Mouse (Mus musculus) hindbrain, embryonic 16.5 days (tissue): ENCODE data around the gene Gm10377. TPM values are rescaled to one million over a fixed set of nuclear protein-coding genes. Genes with fewer than 3 reads are reported as not detected.
"Not testable (repeated sequence)": the region's sequence is repeated elsewhere in the genome, so short reads cannot be mapped to it uniquely, and the experiment has no call there.

Experiments
- ATAC-seq: fragments of 200-750 bp; cut with Nextera tagmentation; 2 replicates; pipeline ENCODE4 v1.8.0; 2017; ENCODE audit warnings: moderate TSS enrichment, moderate library complexity
- H3K27ac ChIP-seq: fragments of 300-500 bp; sonication (generic); 2 replicates; pipeline ENCODE4 v1.5.1; 2014; ENCODE audit warnings: low read depth, mild to moderate bottlenecking, control low read depth, low read length, moderate library complexity
- H3K27me3 ChIP-seq: fragments of 300-500 bp; sonication (generic); replicated peaks from 2 replicates; pipeline ENCODE4 v1.6.1; 2014; ENCODE audit warnings: low read length; ENCODE audit not compliant: control insufficient read depth, insufficient read depth
- H3K36me3 ChIP-seq: fragments of 300-500 bp; sonication (generic); 2 replicates; pipeline ENCODE4 v1.6.1; 2014; ENCODE audit warnings: mild to moderate bottlenecking, low read length, moderate library complexity, mixed read lengths; ENCODE audit not compliant: control insufficient read depth, insufficient read depth
- H3K4me1 ChIP-seq: fragments of 300-500 bp; sonication (generic); 2 replicates; pipeline ENCODE4 v1.6.1; 2014; ENCODE audit warnings: low read depth, low read length; ENCODE audit not compliant: control insufficient read depth, insufficient read depth
- H3K4me2 ChIP-seq: fragments of 300-500 bp; sonication (generic); 2 replicates; pipeline ENCODE4 v1.6.1; 2014; ENCODE audit warnings: mild to moderate bottlenecking, low read length, control low read depth, moderate library complexity
- H3K4me3 ChIP-seq: fragments of 300-500 bp; sonication (generic); 2 replicates; pipeline ENCODE4 v1.5.1; 2014; ENCODE audit warnings: mild to moderate bottlenecking, low read length, control low read depth, moderate library complexity
- H3K9ac ChIP-seq: fragments of 300-500 bp; sonication (generic); 2 replicates; pipeline ENCODE4 v1.6.1; 2014; ENCODE audit warnings: low read depth, mild to moderate bottlenecking, control low read depth, low read length, moderate library complexity
- H3K9me3 ChIP-seq: fragments of 300-500 bp; sonication (generic); 2 replicates; pipeline ENCODE4 v1.6.1; 2014; ENCODE audit warnings: mild to moderate bottlenecking, low read length, moderate library complexity; ENCODE audit not compliant: control insufficient read depth
- WGBS: fragments of 180-500 bp; shearing (Covaris S2); extraction: QIAGEN DNeasy Blood & Tissue Kit; methylation state at CpG from one replicate; pipeline ENCODE4 v1.1.7; 2014; 5-methylcytosine and 5-hydroxymethylcytosine counted together
- polyA plus RNA-seq: library from polyadenylated mRNA; unstranded; fragments of >200 nt; fragmentation: Nextera tagmentation; extraction: Ambion mirVana; gene quantifications from 2 replicates; pipeline ENCODE4 v1.2.1, GENCODE M21; 2015

Gene Gm10377
- not detected in 2 replicates for polyA plus RNA-seq

GRCm38 (mm10) chr14:42797887-42798286 lies at the start of gene Gm10377:
Gm10377 (minus strand) TSS chr14:42797987.
- H3K27ac ChIP-seq, ATAC-seq, H3K4me3 ChIP-seq, H3K36me3 ChIP-seq, H3K9me3 ChIP-seq, H3K27me3 ChIP-seq, H3K4me1 ChIP-seq, H3K4me2 ChIP-seq, H3K9ac ChIP-seq: not testable (repeated sequence)

GRCm38 (mm10) chr14:42768721-42769120 lies 29.1 kb downstream of the Gm10377 start, which contains the start of gene Gm3015:
Gm3015 (minus strand) TSS chr14:42768821.
- H3K4me1 ChIP-seq, H3K27me3 ChIP-seq, ATAC-seq, H3K4me3 ChIP-seq, H3K9ac ChIP-seq, H3K4me2 ChIP-seq, H3K27ac ChIP-seq, H3K9me3 ChIP-seq, H3K36me3 ChIP-seq: not testable (repeated sequence)
- 67% methylated on average over 1 of the region's 1 CpGs for WGBS

Other genes with a start within 250 kb of the Gm10377 start
- not detected in 2 replicates for gene Gm17124, start 198.1 kb downstream of the Gm10377 start, polyA plus RNA-seq
- gene Gm3633, start 156.1 kb downstream of the Gm10377 start, polyA plus RNA-seq = not detected in 2 replicates
- not detected in 2 replicates for gene Gm10378, start 142.0 kb downstream of the Gm10377 start, polyA plus RNA-seq
- gene Gm3015, start 29.2 kb downstream of the Gm10377 start, polyA plus RNA-seq = not detected in 2 replicates
- gene Gm21977, start 55.5 kb upstream of the Gm10377 start, polyA plus RNA-seq = not detected in 2 replicates
- not detected in 2 replicates for gene Gm8082, start 195.6 kb upstream of the Gm10377 start, polyA plus RNA-seq
- not detected in 2 replicates for gene Gm10376, start 217.6 kb upstream of the Gm10377 start, polyA plus RNA-seq